Mouse (Mus musculus) splenic B cell, adult 2 months (primary cell): ENCODE data around the gene Mb.

Experiments
- DNase-seq: peaks from one replicate; pipeline ENCODE4 v3.0.0-alpha.2; 2011; ENCODE audit warnings: low read depth, low spot score
- H3K27me3 ChIP-seq: 2 replicates; pipeline ENCODE4 v1.6.1; 2012; ENCODE audit warnings: mild to moderate bottlenecking, low read length, moderate library complexity, mixed read lengths; ENCODE audit not compliant: control insufficient read depth, poor library complexity, insufficient read depth, severe bottlenecking
- H3K36me3 ChIP-seq: 2 replicates; pipeline ENCODE4 v1.6.1; 2012; ENCODE audit warnings: mild to moderate bottlenecking, low read length, moderate library complexity, mixed read lengths; ENCODE audit not compliant: control insufficient read depth, poor library complexity, insufficient read depth, severe bottlenecking

The Mb gene

DNA sequence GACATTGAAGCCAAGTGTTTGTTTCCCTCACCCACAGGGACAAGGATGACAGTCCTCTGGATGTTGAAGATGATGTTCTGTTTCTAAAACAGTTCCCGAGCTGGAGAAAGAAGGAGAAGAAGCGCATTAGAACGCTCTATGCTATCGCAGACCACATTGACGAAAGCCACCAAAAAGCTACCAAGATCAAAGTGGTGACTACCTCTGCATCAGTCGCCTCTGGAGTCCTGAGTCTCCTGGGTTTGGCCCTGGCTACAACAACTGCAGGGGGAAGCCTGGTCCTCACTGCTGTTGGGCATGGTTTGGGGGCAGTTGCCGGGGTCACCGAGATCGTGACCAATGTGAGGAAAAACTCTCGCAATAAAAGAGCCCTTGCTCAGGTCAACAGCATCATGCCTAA, at the start of gene Mb:
Mb (minus strand) TSS at position 101 of the 400 bp plus-strand sequence.
- no peak for DNase-seq
- Histone ChIP-seq H3K27me3 (no peaks in the 10 kb centered on the region), H3K36me3 (no peaks in the 10 kb centered on the region)

DNA sequence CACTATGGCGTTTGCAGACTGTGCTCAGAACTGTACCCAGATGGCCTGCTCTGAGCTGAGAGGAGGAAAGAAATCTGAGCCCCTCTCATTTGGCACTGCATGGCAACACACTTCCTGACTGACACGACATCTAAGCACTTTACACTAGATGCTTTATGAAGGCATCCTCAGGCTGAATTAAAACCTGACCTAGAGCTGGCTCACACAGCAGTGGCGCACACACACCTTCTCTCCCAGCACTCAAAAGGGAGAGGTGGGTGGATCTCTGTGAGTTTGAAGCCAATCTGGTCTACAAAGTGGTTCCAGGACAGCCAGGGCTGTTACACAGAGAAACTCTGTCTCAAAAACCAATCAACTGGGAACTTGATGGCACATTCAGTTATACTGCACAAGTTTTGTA, 49.3 kb upstream of the Mb start:
- no peak for DNase-seq
- no peaks in the 10 kb centered on the region for H3K36me3 ChIP-seq
- no peaks in the 10 kb centered on the region for H3K27me3 ChIP-seq

DNA sequence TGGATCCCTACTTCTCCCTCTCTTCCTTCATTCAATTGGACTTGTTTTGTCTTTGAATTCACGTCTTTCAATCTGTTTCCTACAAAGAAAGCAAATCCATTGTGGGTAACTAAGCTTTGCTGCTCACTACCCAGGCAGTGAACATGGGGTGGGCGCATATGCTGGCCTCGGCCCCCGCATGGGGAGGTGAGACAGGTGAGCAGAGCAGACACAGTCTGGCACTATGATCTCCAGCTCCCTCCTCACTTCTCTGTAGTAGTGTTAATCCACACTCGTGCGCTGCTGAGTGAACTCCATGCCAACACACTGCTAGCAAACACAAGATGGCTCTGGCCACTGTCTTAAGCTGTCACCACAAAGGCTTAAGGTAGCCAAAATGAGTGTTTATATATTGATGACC, 46.9 kb upstream of the Mb start:
- Histone ChIP-seq H3K27me3 (no peaks in the 10 kb centered on the region), H3K36me3 (no peaks in the 10 kb centered on the region)
- DNase-seq, result no peak

DNA sequence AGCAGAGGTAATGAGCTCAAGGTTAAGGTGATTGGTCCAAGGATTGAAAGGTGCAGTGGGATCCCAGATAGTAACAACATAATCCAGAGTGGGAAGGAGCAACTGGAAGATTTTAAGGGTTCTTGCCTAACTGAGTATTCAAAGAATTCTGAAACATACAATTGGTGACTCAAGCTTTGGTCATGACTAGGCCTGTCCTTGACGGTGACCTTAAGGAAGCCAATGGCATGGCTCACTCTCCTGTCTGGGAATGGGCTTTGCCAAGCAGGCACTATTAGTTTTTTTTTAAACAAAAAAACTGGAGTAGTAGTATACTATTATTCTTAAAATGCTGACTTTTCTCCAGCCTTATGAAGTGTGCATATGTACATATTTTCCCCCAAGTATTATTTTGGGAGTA, 44.7 kb upstream of the Mb start:
- no peak for DNase-seq
- no peaks in the 10 kb centered on the region for H3K27me3 ChIP-seq
- H3K36me3 ChIP-seq, result no peaks in the 10 kb centered on the region

DNA sequence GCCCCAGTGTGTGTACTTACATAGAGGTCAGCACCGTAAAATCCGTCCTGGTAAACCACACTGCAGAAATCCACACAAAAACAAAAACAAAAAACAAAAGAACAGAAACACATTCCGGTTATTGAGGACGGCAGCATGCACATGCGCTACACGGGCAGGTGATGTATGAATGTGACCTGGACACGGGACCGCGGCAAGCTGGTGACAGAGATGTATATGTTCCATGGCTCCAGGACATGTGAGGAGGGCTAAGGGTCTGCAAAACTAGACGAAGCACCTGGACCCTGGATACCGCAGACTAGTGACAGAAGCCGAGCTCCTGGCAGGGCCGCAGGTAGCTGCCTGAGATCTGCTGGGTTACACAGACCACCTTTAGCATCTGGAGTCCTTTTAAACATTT, 44.0 kb upstream of the Mb start:
- Histone ChIP-seq H3K36me3 (no peaks in the 10 kb centered on the region), H3K27me3 (no peaks in the 10 kb centered on the region)
- no peak for DNase-seq

DNA sequence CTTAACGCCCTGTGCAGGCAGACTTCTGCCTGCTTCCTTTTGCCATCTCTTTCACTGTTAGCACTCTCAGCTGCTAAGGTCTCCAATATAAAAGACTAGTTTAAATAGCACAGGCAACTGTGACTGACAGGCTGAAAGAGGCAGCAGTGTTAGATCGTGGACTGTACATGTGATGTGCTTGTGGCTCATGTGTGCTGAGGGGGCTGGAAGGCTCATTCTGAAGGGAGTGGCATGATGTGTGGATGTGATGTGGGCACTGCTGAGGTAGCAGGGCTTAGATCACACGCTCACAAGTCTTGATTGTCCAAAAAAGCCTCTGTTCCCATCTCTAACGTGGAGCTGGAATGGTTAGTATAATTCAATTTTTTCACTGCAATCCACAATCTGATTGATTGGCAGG, 40.9 kb upstream of the Mb start:
- DNase-seq, result no peak
- H3K27me3 ChIP-seq, result no peaks in the 10 kb centered on the region

DNA sequence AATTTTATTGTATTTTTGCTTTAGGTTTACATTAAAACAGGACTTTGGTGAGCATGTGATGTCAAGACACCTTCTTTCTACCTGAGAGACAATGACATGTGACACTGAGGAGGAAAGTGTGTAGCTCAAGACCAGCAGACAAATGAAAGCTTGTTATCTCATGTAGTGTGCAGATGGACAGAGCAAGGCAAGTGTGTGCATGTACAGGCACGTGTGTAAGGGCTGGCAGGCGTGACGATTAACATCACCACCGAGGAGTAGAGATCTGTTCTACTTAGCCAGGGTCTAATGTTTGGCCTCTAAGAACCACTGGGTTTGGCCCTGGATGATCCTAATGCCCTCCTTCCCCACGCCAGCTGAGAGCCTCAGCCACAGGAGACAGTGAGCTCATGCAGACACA, 40.1 kb upstream of the Mb start:
- no peaks in the 10 kb centered on the region for H3K27me3 ChIP-seq
- DNase-seq, result no peak
- no peaks in the 10 kb centered on the region for H3K36me3 ChIP-seq

More for the DNA sequence above, 40.9 kb upstream of the Mb start:
- H3K36me3 ChIP-seq, result no peaks in the 10 kb centered on the region

DNA sequence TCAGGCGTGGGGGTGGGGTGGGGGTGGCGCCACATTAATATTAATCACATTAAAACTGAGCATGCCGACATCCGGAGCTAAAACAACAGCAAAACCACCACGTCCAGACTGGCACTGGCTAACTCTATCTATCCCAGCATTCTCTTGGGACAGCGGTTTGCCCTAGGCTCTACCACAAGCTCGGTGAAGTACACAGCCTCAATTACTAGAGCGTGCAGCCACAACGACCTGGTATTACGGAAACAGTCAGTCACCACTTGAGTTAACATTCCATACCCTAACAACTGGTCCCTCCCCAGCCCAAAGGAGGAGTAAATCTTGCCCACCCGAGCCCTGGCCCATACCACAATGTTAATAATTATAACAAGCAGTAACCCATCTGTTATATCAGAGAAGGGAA, 38.8 kb upstream of the Mb start:
- no peaks in the 10 kb centered on the region for H3K36me3 ChIP-seq
- H3K27me3 ChIP-seq, result no peaks in the 10 kb centered on the region
- DNase-seq, result no peak

DNA sequence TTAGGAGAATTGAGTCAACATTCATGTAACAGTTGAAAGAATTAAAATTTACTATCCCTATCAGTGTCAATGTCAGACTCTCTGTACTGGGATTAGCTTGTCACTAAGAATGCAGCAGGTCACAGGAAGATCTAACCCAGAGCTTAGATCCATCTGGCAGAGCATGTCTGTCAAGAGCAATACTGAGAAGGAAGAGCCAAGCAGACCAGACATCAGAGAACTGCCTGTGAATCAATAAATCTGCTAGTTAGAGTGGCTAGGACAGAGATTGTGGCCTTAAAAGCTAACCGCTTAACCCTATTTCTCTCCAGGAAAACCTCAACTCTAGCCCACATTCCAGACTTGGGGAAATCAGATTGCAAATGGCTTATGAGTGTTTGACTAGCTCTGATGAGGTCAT, 36.0 kb upstream of the Mb start:
- no peak for DNase-seq
- Histone ChIP-seq H3K27me3 (no peaks in the 10 kb centered on the region), H3K36me3 (no peaks in the 10 kb centered on the region)

DNA sequence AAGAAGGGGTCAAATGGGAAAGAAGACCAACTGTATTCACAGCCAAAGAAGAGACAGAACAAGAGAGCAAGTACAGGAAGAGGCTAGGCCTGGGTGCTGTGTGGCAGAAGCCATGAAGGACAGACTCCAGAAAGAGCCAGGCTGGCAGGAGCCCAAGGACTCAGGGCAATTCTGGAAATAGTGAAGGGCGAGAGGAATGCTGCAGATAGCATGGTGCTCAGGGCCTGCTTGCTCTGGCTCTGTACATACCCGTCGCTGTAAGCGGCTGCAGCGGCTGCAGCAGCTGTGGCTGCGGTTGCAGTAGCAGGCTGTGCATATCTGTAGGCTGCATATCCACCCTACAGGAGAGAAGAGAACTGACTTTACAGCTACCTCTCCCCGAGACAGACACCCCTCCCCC, 35.3 kb upstream of the Mb start:
- DNase-seq, result no peak
- Histone ChIP-seq H3K36me3 (no peaks in the 10 kb centered on the region), H3K27me3 (no peaks in the 10 kb centered on the region)

DNA sequence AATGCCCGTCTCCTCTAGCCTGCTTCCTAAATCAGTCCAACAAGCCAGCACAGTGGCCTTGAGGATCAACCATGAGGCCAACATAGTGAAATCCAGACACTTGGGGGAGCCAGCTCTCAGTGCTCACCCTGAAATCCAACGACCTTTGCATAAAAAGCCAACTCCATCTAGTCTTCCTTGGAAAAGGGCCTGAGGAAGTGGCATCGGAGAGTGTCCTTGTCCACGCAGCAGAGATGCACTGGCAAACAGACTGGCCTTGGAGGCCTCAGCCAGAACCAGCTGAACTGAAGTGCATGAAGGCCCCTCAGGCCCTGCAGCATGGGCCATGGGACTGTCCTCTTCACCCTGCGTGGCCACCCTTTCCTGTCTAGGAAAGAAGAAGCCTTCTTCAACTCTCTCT, 31.0 kb upstream of the Mb start:
- Histone ChIP-seq H3K36me3 (no peaks in the 10 kb centered on the region), H3K27me3 (no peaks in the 10 kb centered on the region)
- no peak for DNase-seq

DNA sequence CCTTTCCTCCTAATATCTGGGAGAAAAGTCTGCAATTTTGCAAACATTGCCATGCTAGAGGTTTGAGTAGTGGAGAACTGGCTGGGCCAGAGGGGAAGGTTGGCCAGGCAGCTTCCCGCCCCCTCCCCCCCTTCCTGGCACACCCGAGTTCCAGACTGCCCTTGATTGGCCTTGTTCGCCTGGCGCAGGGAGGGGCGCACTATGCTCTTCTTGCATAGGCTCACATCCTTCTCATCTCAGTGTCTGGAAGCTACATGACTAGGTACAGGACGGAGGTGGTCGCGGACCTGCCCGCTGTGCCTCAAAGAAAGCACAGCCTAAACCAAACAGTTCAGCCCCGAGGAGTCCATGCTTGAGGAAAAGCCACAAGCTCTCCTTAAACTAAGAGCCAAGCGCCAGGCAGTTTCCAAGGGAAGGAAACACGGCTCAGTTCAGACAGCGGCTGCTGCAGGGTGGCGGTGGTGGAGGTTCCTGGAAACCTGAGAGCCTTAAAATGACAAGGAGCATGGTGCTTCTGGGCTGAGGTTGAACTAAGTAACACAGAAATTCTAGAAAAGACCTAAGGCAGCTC, 30.3 kb upstream of the Mb start:
- DNase-seq, result no peak
- Histone ChIP-seq H3K36me3 (no peaks in the 10 kb centered on the region), H3K27me3 (no peaks in the 10 kb centered on the region)

DNA sequence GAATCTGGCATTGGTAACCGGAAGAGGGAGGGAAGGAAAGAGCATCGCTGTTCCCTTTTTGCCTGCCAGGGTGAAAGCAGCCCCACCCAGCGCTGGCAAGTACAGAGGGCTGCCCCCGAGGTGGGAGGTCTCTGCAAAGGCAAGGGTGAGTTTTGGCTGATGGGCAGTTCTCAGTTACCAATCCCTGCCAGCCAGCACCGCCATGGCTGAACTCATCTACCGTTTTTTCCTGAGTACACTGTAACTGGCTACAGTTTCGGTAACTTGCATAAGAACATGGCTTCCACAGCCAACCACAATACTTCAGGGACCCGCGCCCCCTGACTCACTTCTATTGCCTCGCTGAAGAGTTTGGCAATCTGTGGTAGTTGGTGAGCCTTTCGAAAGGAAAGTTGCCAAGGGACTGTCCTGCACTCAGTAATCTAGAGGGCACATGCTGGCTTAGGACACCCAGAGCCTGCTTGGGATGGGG, 29.5 kb upstream of the Mb start:
- H3K27me3 ChIP-seq, result no peaks in the 10 kb centered on the region
- no peak for DNase-seq

DNA sequence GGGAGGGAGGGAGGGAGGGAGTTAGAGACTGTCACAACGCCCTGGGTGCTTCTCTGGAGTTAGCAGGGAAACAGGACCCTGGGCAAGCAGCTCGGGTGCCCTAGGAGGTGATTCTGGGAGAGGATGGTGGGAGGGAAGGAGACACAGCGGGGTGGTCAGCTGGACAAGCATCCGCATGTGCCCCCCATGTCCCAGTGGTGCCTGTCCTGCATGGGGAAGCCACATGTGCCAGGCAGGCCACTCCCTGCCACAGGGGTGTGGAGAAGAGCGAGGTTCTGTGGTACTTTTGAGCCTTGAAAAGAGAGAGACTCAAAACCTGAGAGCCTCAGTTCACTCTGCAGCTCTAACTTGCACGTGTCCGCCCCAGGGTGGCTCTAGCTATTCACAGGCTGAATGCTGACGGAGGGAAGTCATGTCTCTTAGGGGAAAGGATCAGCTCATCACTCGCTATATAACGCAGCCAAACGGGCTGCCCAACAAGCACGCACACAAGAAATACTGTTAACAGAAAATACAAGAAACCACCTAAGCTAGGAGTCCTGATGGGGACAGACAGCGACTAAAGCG, 28.9 kb upstream of the Mb start:
- Histone ChIP-seq H3K27me3 (no peaks in the 10 kb centered on the region), H3K36me3 (no peaks in the 10 kb centered on the region)
- DNase-seq, result no peak

More for the DNA sequence above, 29.5 kb upstream of the Mb start:
- no peaks in the 10 kb centered on the region for H3K36me3 ChIP-seq

DNA sequence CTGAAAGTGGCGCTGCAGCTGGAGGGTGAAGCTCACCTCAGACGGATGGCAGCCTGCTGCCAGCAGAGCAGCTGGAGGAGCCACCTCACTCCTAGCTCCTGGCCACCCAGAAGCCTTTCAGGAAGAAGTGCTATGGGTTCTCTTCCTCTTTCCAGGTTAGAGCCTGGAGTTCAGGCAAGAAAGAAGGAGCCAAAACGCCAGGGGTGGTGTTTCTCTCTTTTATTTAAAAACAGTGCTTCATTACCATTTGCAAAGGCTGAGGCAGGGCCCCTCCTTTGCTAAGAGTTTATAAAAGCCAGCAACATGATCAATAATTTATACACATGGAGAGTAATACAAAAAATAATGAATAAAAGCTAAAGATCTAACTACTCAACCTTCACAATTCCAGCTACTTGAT, 28.3 kb upstream of the Mb start:
- Histone ChIP-seq H3K27me3 (no peaks in the 10 kb centered on the region), H3K36me3 (no peaks in the 10 kb centered on the region)
- DNase-seq, result no peak

DNA sequence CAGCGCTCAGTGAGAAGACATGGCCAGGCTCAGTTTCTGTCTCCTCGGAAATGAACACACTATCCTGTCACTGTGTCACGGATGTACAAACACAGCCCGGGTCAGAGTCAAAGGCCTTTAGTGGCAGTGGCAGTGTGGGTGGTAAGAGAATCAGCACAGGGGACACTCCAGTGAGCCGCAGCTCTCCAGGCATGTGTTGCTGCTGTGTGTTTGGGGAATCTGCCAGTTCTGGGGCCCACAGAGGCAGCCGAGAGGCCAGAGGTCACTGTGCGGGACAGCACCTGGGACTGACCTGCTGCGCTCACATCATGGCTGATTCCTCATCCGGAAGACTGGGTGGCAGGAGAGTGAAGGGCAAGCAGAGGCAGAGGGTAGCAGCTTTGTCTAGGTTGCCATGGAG, 27.4 kb upstream of the Mb start:
- no peaks in the 10 kb centered on the region for H3K36me3 ChIP-seq
- H3K27me3 ChIP-seq, result no peaks in the 10 kb centered on the region
- no peak for DNase-seq
